ENCODE assay signal across 15 mouse cellular contexts in the genomic region with DNA sequence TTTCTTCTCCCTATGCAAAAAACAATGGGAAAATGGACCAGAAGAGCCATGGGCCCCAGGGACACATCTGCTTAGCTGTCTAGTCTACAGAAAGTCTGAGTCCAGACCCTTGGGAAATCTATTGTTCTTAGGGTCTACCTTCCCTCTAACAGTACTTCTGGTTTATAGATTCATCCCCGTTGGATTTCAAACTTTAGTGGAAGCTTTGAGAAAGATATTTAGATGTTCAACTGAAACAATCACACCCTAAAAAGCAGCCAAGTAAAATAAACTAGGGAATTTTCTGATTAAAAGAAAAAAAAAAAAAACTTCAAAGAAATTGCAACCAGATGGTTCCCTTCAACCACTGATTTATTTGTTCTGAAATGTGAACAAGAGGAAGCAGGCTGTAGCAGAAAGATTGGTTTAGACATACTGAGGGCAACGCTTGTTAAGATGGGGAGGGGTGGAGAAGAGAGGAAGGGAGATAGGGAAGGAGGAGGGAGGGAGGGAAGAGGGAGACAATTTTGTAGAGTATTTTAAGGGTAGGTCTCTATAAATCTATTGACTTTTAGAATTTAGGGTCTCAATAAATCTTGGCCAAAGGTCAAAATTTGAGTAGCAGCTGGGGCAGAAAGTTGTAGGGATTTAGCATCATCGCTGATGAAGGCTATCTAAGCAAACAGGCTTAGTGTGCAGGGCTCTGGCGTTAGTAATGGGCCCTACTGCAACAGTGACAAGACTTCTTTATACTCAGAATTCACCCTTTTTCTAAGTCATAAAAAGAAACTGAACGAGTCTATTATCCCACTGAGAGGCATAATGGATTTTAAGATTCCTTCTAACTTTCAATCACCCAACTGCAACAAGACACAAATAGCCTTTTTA.
DNase-seq lines count a peak whose midpoint lies in the region; ATAC-seq lines count a peak whose summit lies in the region.
"Had no signal": no experiment of that assay in that cellular context is flagged by ENCODE, and none has a peak within 500 bp of the region (broad histone marks: within the 10 kb centered on the region; RNA-seq: fewer than 3 reads in every experiment).

No protein-coding gene starts in this region.

- ATAC-seq in kidney, embryonic 15.5 days (replicated peaks; ENCODE audit: low FRiP score), result peak; percentile 86
- no peak for ATAC-seq in neural tube, embryonic 15.5 days (ENCODE audit: low FRiP score)
- ATAC-seq: forebrain, embryonic 14.5 days had no signal

- H3K4me3 ChIP-seq in kidney, embryonic 15.5 days (replicated peaks), result no peak overlapping the region
- no peak overlapping the region for H3K4me3 ChIP-seq in embryonic facial prominence, embryonic 10.5 days
- H3K4me3 ChIP-seq in limb, embryonic 10.5 days, result no peak overlapping the region
- H3K4me3 ChIP-seq in neural tube, embryonic 15.5 days (replicated peaks), result no peak overlapping the region

- H3K9ac ChIP-seq in kidney, embryonic 15.5 days, result no peak overlapping the region
- no peak overlapping the region for H3K9ac ChIP-seq in neural tube, embryonic 15.5 days (replicated peaks)
- H3K9ac ChIP-seq: hindbrain, embryonic 14.5 days; liver, embryonic 14.5 days had no signal

- H3K36me3 ChIP-seq in kidney, embryonic 15.5 days, result no peaks in the 10 kb centered on the region
- no peaks in the 10 kb centered on the region for H3K36me3 ChIP-seq in embryonic facial prominence, embryonic 10.5 days (replicated peaks)
- H3K36me3 ChIP-seq in limb, embryonic 10.5 days, result no peaks in the 10 kb centered on the region
- H3K36me3 ChIP-seq in neural tube, embryonic 15.5 days, result no peaks in the 10 kb centered on the region

- H3K27me3 ChIP-seq in kidney, embryonic 15.5 days, result no peaks in the 10 kb centered on the region
- no peaks in the 10 kb centered on the region for H3K27me3 ChIP-seq in embryonic facial prominence, embryonic 10.5 days (replicated peaks; ENCODE audit: low read depth, poor library complexity, severe bottlenecking)
- H3K27me3 ChIP-seq in limb, embryonic 10.5 days (ENCODE audit: low read depth, poor library complexity, severe bottlenecking), result no peaks in the 10 kb centered on the region
- H3K27me3 ChIP-seq in neural tube, embryonic 15.5 days (replicated peaks), result no peaks in the 10 kb centered on the region

- no peak overlapping the region for H3K4me2 ChIP-seq in kidney, embryonic 15.5 days
- H3K4me2 ChIP-seq in neural tube, embryonic 15.5 days, result no peak overlapping the region
- H3K4me2 ChIP-seq: hindbrain, embryonic 14.5 days had no signal

- peaks cover 6% of the 10 kb centered on the region; the same call in 1 of the 2 replicates for H3K4me1 ChIP-seq in kidney, embryonic 15.5 days
- peaks cover 25% of the 10 kb centered on the region for H3K4me1 ChIP-seq in embryonic facial prominence, embryonic 10.5 days
- peaks cover 20% of the 10 kb centered on the region for H3K4me1 ChIP-seq in limb, embryonic 10.5 days
- H3K4me1 ChIP-seq in neural tube, embryonic 15.5 days, result no peaks in the 10 kb centered on the region

- WGBS in kidney, embryonic 15.5 days, result 29% methylated on average over 5 of the region's 5 CpGs
- WGBS in embryonic facial prominence, embryonic 10.5 days, result 56% methylated on average over 5 of the region's 5 CpGs
- 35% methylated on average over 5 of the region's 5 CpGs for WGBS in limb, embryonic 10.5 days
- 57% methylated on average over 5 of the region's 5 CpGs for WGBS in neural tube, embryonic 15.5 days

- no peaks in the 10 kb centered on the region; the same call in 1 of the 2 replicates for H3K9me3 ChIP-seq in kidney, embryonic 15.5 days (replicated peaks)
- H3K9me3 ChIP-seq in embryonic facial prominence, embryonic 10.5 days, result no peaks in the 10 kb centered on the region; the same call in 1 of the 2 replicates
- H3K9me3 ChIP-seq in limb, embryonic 10.5 days (replicated peaks), result no peaks in the 10 kb centered on the region
- H3K9me3 ChIP-seq in neural tube, embryonic 15.5 days (replicated peaks), result no peaks in the 10 kb centered on the region

- peak overlapping the region; percentile 76 for H3K27ac ChIP-seq in kidney, embryonic 15.5 days
- peak overlapping the region; percentile 54; the same call in 1 of the 2 replicates for H3K27ac ChIP-seq in embryonic facial prominence, embryonic 10.5 days (replicated peaks)
- peak overlapping the region; percentile 70 for H3K27ac ChIP-seq in limb, embryonic 10.5 days
- H3K27ac ChIP-seq in neural tube, embryonic 15.5 days (replicated peaks), result no peak overlapping the region
- H3K27ac ChIP-seq: hindbrain, embryonic 14.5 days; liver, embryonic 14.5 days had no signal

- peak; percentile 41 for DNase-seq in embryo, embryonic 11 days
- DNase-seq in embryo, embryonic 9.5 days (ENCODE audit: extremely low spot score), result no peak
- DNase-seq in kidney, postnatal 10 days, result no peak
- no peak for DNase-seq in embryonic facial prominence, embryonic 10.5 days (ENCODE audit: low spot score)
- DNase-seq in limb, embryonic 10.5 days (ENCODE audit: low spot score), result no peak
- no peak for DNase-seq in gastrocnemius, postnatal 25 days
- DNase-seq: cerebellum, adult 11 months; gastrocnemius, postnatal 10 days; kidney, postnatal 25 days; right cerebral cortex, postnatal 14 days had no signal
